Mouse (Mus musculus): Measurements from ENCODE around the gene Dnajb12.

GRCm38 (mm10) chr10:59880029-59880386, 652 bp downstream of the Dnajb12 start:
- no peak for TF ChIP-seq CTCF (conservative IDR thresholded peaks at IDR 0.05; ENCODE audit: low read length)
- no peak for TF ChIP-seq NANOG (IDR thresholded peaks at IDR 0.05; ENCODE audit: borderline replicate concordance, low read length)
